ENCODE assay signal across 8 mouse cellular contexts in genomic region chr15:12578276-12578675, GRCm38 (mm10).
DNase-seq lines count a peak whose midpoint lies in the region; ATAC-seq and TF ChIP-seq lines count a peak whose summit lies in the region.

No protein-coding gene starts in this region.

- ATAC-seq in cerebellum, adult (ENCODE audit: insufficient number of reproducible peaks, low FRiP score, low TSS enrichment): no peak
- peak; percentile 61 for ATAC-seq in megakaryocyte progenitor cell, adult 5-6 weeks (replicated peaks; ENCODE audit: poor library complexity)

- TF ChIP-seq CTCF in layer of hippocampus, adult 2 months (conservative IDR thresholded peaks at IDR 0.05): peak; percentile 88

- no peak overlapping the region for H3K4me3 ChIP-seq in layer of hippocampus, adult 2 months

- DNase-seq in cerebellum, adult 11 months: peak; percentile 28
- DNase-seq in MEL-GATA-1-ER (ENCODE audit: extremely low read depth, low read depth): peak; percentile 69
- DNase-seq in cerebellum, postnatal 10 days: peak; percentile 80 to 84
- peak; percentile 71 for DNase-seq in frontal cortex, postnatal 36 days (ENCODE audit: low spot score in 2 of 2)
- peak; percentile 60 to 72 for DNase-seq in layer of hippocampus, adult 2 months (ENCODE audit: low spot score in 2 of 2)
- DNase-seq in skeletal muscle tissue, adult 2 months (ENCODE audit: low read depth, low spot score): peak; percentile 32

- no peak overlapping the region for H3K27ac ChIP-seq in layer of hippocampus, adult 2 months

Comparison
In these comparisons a context has a peak if more than half of its experiments do, and no peak if none do; other contexts are left out.
1. DNase-seq: peak in every context shown above with its lines; median percentile 82 in cerebellum, postnatal 10 days; 71 in frontal cortex, postnatal 36 days; 69 in MEL-GATA-1-ER; 66 in layer of hippocampus, adult 2 months; 32 in skeletal muscle tissue, adult 2 months; 28 in cerebellum, adult 11 months.